Mouse (Mus musculus): Measurements from ENCODE around the gene Cdc6.

DNA sequence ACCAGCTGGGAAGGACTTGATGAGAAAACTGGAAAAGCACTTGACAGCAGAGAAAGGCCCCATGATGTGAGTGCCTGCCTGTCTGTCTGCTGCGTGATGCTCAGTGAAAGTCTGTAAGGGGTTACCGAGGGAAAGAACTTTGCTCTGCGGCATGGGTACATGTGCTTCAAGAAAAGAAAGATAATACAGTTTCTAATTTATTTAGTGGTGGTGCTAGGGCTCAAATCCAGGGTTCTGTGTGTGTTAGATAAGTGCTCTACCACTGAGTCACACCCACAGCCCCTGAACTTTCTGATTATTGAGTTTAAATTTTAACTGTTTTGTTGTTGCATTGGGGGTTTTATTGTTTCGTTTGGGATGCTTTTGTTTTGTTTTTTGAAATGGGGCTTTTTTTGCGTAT is 3.9 kb downstream of the Cdc6 start:
- TF ChIP-seq POLR2A (IDR thresholded peaks at IDR 0.05; ENCODE audit: insufficient read depth, low read length) (no peak), CTCF (IDR thresholded peaks at IDR 0.05; ENCODE audit: low read depth, low read length) (no peak), EP300 (IDR thresholded peaks at IDR 0.05; ENCODE audit: insufficient read depth, low read depth, low read length) (no peak)

Data from ES-Bruce4 (cell line).